Mouse (Mus musculus) bone marrow, adult 2 months (tissue): ENCODE results near the gene Cela1.

Experiments used
- CTCF ChIP-seq: fragments of 200-500 bp; IDR thresholded peaks from 2 replicates; pipeline ENCODE4 v1.5.1; 2011; ENCODE audit warnings: low read length, control low read depth; ENCODE audit not compliant: control insufficient read depth, insufficient read depth
- POLR2A ChIP-seq: fragments of 200-500 bp; IDR thresholded peaks from 2 replicates; pipeline ENCODE4 v1.6.1; 2011; ENCODE audit warnings: low read depth, mild to moderate bottlenecking, control low read depth, low read length, borderline replicate concordance; ENCODE audit not compliant: control insufficient read depth

GRCm38 (mm10) chr15:100669337-100669736 lies 18.4 kb downstream of the Cela1 start, which contains the start of gene Bin2:
- TF ChIP-seq CTCF (0 out of 2 replicates have a peak, but pooled peaks have one; percentile 10), POLR2A (peak; percentile 99)
